Mouse (Mus musculus) midbrain, embryonic 11.5 days (tissue): ENCODE data around the gene Tha1. TPM values are rescaled to one million over a fixed set of nuclear protein-coding genes. Genes with fewer than 3 reads are reported as not detected.
A peak's percentile ranks its signal among the peaks of the same experiment; 100 is the strongest.

Experiments
- ATAC-seq: fragments of 200-750 bp; cut with Nextera tagmentation; 2 replicates; pipeline ENCODE4 v1.8.0; 2017; ENCODE audit warnings: moderate TSS enrichment, moderate library complexity; ENCODE audit not compliant: low FRiP score
- DNase-seq: peaks from one replicate; pipeline ENCODE4 v3.0.0; 2015; ENCODE audit warnings: low spot score; ENCODE audit errors: missing footprints
- H3K27ac ChIP-seq: fragments of 300-500 bp; sonication (generic); 2 replicates; pipeline ENCODE4 v1.5.1; 2014; ENCODE audit warnings: low read depth, low read length
- H3K27me3 ChIP-seq: fragments of 300-500 bp; sonication (generic); 2 replicates; pipeline ENCODE4 v1.6.1; 2014; ENCODE audit warnings: mild to moderate bottlenecking, low read length, moderate library complexity, mixed read lengths; ENCODE audit not compliant: control insufficient read depth, insufficient read depth
- H3K36me3 ChIP-seq: fragments of 300-500 bp; sonication (generic); 2 replicates; pipeline ENCODE4 v1.6.1; 2014; ENCODE audit warnings: mild to moderate bottlenecking, low read length, moderate library complexity, mixed read lengths; ENCODE audit not compliant: control insufficient read depth, insufficient read depth
- H3K4me1 ChIP-seq: fragments of 300-500 bp; sonication (generic); 2 replicates; pipeline ENCODE4 v1.6.1; 2014; ENCODE audit warnings: low read length; ENCODE audit not compliant: control insufficient read depth, insufficient read depth
- H3K4me2 ChIP-seq: fragments of 300-500 bp; sonication (generic); 2 replicates; pipeline ENCODE4 v1.6.1; 2014; ENCODE audit warnings: mild to moderate bottlenecking, moderate library complexity
- H3K4me3 ChIP-seq: fragments of 300-500 bp; sonication (generic); 2 replicates; pipeline ENCODE4 v1.5.1; 2014; ENCODE audit warnings: low read depth, low read length
- H3K9ac ChIP-seq: fragments of 300-500 bp; sonication (generic); 2 replicates; pipeline ENCODE4 v1.6.1; 2014; ENCODE audit warnings: low read length
- H3K9me3 ChIP-seq: fragments of 300-500 bp; sonication (generic); 2 replicates; pipeline ENCODE4 v1.6.1; 2016; ENCODE audit warnings: low read length; ENCODE audit not compliant: control insufficient read depth
- WGBS: fragments of 180-500 bp; shearing (Covaris S2); extraction: QIAGEN DNeasy Blood & Tissue Kit; methylation state at CpG from one replicate; pipeline ENCODE4 v1.1.7; 2014; 5-methylcytosine and 5-hydroxymethylcytosine counted together
- polyA plus RNA-seq: library from polyadenylated mRNA; unstranded; fragments of >200 nt; fragmentation: Nextera tagmentation; extraction: Ambion mirVana; gene quantifications from 2 replicates; pipeline ENCODE4 v1.2.1, GENCODE M21; 2014

Gene Tha1
- polyA plus RNA-seq, 1 experiment from 2014 or later, result 2.4 TPM

GRCm38 (mm10) chr11:117877917-117878745, 4.8 kb upstream of the Tha1 start:
- Histone ChIP-seq H3K27me3 (no peaks in the 10 kb centered on the region), H3K27ac (no peak overlapping the region), H3K9me3 (no peaks in the 10 kb centered on the region), H3K36me3 (no peaks in the 10 kb centered on the region), H3K4me3 (no peak overlapping the region), H3K4me2 (no peak overlapping the region), H3K9ac (no peak overlapping the region), H3K4me1 (peaks cover 8% of the 10 kb centered on the region)
- DNase-seq (no peak), ATAC-seq (peak; percentile 14; the same call in 1 of the 2 replicates)
- 43% methylated on average over 13 of the region's 13 CpGs for WGBS

GRCm38 (mm10) chr11:117875681-117876080, 2.4 kb upstream of the Tha1 start:
- no peak overlapping the region for H3K27ac ChIP-seq
- WGBS, result 26% methylated on average over 6 of the region's 6 CpGs
- no peak for ATAC-seq
- no peak overlapping the region for H3K4me3 ChIP-seq
- H3K4me1 ChIP-seq, result peaks cover 14% of the 10 kb centered on the region
- DNase-seq, result no peak
- no peak overlapping the region for H3K4me2 ChIP-seq
- H3K36me3 ChIP-seq, result no peaks in the 10 kb centered on the region
- no peaks in the 10 kb centered on the region for H3K27me3 ChIP-seq
- H3K9me3 ChIP-seq, result no peaks in the 10 kb centered on the region
- H3K9ac ChIP-seq, result no peak overlapping the region

GRCm38 (mm10) chr11:117874419-117874818, 1.1 kb upstream of the Tha1 start:
- DNase-seq, result no peak
- Histone ChIP-seq H3K27me3 (no peaks in the 10 kb centered on the region), H3K9me3 (no peaks in the 10 kb centered on the region), H3K36me3 (no peaks in the 10 kb centered on the region), H3K4me2 (no peak overlapping the region), H3K9ac (no peak overlapping the region), H3K4me3 (no peak overlapping the region), H3K27ac (no peak overlapping the region), H3K4me1 (peaks cover 16% of the 10 kb centered on the region)
- 60% methylated on average over 4 of the region's 4 CpGs for WGBS
- no peak for ATAC-seq

DNA sequence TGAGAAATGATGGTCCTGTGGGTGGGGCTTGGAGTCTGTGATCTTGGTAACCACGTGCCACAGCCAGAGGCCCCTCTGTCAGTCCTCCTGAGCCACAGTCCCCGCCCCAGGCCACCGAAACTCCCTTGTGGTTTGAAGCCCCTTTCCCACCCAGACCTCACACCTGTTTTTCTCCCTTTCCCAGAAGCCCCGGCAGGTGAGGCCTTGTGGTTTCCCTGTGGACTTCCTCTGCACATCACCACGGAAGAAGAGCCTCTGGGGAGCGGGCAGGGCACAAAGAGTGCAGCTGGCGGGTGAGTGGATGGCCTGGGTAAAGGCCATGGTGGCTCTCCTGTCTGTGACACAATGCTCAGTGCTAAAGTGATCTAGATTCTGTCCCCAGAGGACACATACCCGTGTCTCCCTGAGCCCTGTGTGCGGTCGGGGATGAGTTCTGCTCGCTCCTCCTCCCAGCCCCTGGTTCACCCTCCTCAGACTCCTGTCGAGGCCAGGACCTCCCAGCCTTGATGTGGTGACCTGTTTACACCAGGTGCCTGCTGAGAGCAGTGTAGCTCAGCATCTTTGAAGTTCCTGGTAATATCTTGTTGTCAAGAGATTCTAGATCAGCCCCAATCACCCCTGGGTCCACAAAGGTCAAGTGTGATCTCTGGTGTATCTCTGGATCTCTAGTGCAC, 1.2 kb downstream of the Tha1 start:
- 64% methylated on average over 12 of the region's 12 CpGs for WGBS

GRCm38 (mm10) chr11:117871376-117871775, 1.9 kb downstream of the Tha1 start:
- Histone ChIP-seq H3K9me3 (no peaks in the 10 kb centered on the region), H3K4me2 (no peak overlapping the region), H3K4me1 (peaks cover 13% of the 10 kb centered on the region), H3K36me3 (no peaks in the 10 kb centered on the region), H3K27ac (no peak overlapping the region), H3K9ac (no peak overlapping the region), H3K4me3 (no peak overlapping the region), H3K27me3 (no peaks in the 10 kb centered on the region)
- DNase-seq (no peak), ATAC-seq (no peak)
- 67% methylated on average over 5 of the region's 5 CpGs for WGBS

More for the DNA sequence above, 1.2 kb downstream of the Tha1 start:
- Histone ChIP-seq H3K36me3 (no peaks in the 10 kb centered on the region), H3K4me2 (no peak overlapping the region; the same call in 1 of the 2 replicates), H3K27ac (no peak overlapping the region; the same call in 1 of the 2 replicates), H3K9me3 (no peaks in the 10 kb centered on the region), H3K4me3 (no peak overlapping the region), H3K4me1 (peaks cover 11% of the 10 kb centered on the region), H3K9ac (no peak overlapping the region), H3K27me3 (no peaks in the 10 kb centered on the region)
- DNase-seq (no peak), ATAC-seq (no peak)

DNA sequence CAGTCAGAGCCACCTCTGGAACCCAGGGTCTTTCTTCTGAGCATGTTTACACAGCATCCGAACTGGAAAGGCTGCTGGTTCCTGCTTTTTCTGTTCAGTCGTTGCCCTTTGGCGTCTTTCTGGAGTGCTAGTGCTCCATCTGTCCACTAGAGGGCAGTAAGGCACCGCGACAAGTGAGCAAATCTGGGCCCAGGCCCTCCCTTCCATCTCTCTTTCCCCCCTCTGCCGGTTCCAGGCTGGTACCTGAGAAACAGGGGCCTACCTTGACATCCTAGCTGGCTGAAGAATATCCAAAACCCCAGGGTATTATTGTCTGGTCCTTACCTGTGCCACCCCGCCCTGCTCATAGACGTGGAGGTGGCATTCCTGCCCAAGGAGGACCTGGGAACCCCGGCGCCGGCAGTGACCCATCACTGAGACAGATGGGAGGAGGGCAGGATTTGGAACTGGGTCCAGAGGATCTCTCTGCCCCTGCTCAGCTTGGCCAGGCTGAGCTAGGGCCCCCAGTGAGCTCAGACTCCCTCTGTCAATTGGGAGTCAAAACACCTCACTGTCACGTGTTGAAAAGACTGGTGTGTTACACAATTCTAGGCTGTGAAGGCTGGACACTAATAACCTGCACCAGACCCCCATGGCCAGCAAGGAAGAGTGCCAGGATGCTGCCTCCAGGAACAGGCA, 2.5 kb downstream of the Tha1 start:
- H3K27ac ChIP-seq, result no peak overlapping the region
- H3K9me3 ChIP-seq, result no peaks in the 10 kb centered on the region
- DNase-seq (peak; percentile 96), ATAC-seq (no peak)
- H3K36me3 ChIP-seq, result no peaks in the 10 kb centered on the region
- H3K4me1 ChIP-seq, result peaks cover 18% of the 10 kb centered on the region
- WGBS, result 34% methylated on average over 12 of the region's 12 CpGs
- H3K4me3 ChIP-seq, result no peak overlapping the region
- H3K9ac ChIP-seq, result peak overlapping the region; percentile 36; the same call in 1 of the 2 replicates
- no peak overlapping the region for H3K4me2 ChIP-seq
- H3K27me3 ChIP-seq, result no peaks in the 10 kb centered on the region

DNA sequence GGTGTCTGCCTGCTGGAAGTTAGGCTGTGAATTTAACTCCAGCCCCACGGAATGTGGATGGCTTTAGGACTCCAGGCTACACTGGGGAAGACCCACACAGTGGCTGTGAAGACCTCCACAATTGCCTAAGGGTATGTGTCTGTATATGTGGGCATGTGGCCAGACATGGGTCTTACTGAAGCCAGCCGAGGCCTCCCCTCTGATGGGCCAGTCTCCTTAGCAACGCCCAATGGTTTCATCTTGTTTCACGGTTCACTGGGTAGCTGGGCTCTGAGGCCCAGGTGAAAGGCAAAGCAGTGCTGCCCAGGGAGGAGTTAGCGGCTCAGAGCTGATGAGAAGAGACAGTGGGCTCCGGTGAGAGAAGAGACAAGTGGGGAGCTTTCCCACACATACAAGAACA, 7.3 kb downstream of the Tha1 start:
- H3K4me3 ChIP-seq, result no peak overlapping the region
- 0 out of 2 replicates have a peak overlapping the region, but pooled peaks have one; percentile 10 for H3K4me2 ChIP-seq
- no peak for DNase-seq
- peak; percentile 30; the same call in 1 of the 2 replicates for ATAC-seq
- peaks cover 8% of the 10 kb centered on the region for H3K27me3 ChIP-seq
- peaks cover 25% of the 10 kb centered on the region for H3K4me1 ChIP-seq
- H3K27ac ChIP-seq, result peak overlapping the region; percentile 51; the same call in 1 of the 2 replicates
- H3K36me3 ChIP-seq, result no peaks in the 10 kb centered on the region
- H3K9ac ChIP-seq, result peak overlapping the region; percentile 24; the same call in 1 of the 2 replicates
- H3K9me3 ChIP-seq, result no peaks in the 10 kb centered on the region
- 11% methylated on average over 6 of the region's 6 CpGs for WGBS

GRCm38 (mm10) chr11:117864805-117865204, 8.5 kb downstream of the Tha1 start:
- WGBS, result 65% methylated on average over 2 of the region's 2 CpGs
- H3K9ac ChIP-seq, result no peak overlapping the region
- H3K27me3 ChIP-seq, result peaks cover 19% of the 10 kb centered on the region
- H3K4me1 ChIP-seq, result peaks cover 23% of the 10 kb centered on the region
- H3K4me3 ChIP-seq, result no peak overlapping the region
- DNase-seq (no peak), ATAC-seq (no peak)
- no peaks in the 10 kb centered on the region for H3K9me3 ChIP-seq
- no peak overlapping the region for H3K4me2 ChIP-seq
- H3K36me3 ChIP-seq, result no peaks in the 10 kb centered on the region
- H3K27ac ChIP-seq, result no peak overlapping the region
